ENCODE assay signal across 9 mouse cellular contexts in genomic region chr1:90842789-90843587, GRCm38 (mm10). TPM values are rescaled to one million over a fixed set of nuclear protein-coding genes. Genes with fewer than 3 reads are reported as not detected.
A peak's percentile ranks its signal among the peaks of the same experiment; 100 is the strongest.
DNase-seq lines count a peak whose midpoint lies in the region; ATAC-seq and TF ChIP-seq lines count a peak whose summit lies in the region.
"Had no signal": no experiment of that assay in that cellular context is flagged by ENCODE, and none has a peak within 500 bp of the region (broad histone marks: within the 10 kb centered on the region; RNA-seq: fewer than 3 reads in every experiment).

No protein-coding gene starts in this region.

- TF ChIP-seq CTCF in layer of hippocampus, adult 2 months (conservative IDR thresholded peaks at IDR 0.05), result no peak

- H3K27me3 ChIP-seq in heart, embryonic 11.5 days (ENCODE audit: control insufficient read depth, insufficient read depth, low read length), result 0 out of 2 replicates have a peak, but pooled peaks cover 5% of the 10 kb centered on the region
- H3K27me3 ChIP-seq in liver, embryonic 11.5 days (replicated peaks; ENCODE audit: control insufficient read depth, insufficient read depth, low read length), result no peaks in the 10 kb centered on the region

- H3K4me3 ChIP-seq in heart, embryonic 11.5 days (ENCODE audit: low read depth, low read length), result no peak overlapping the region
- peak overlapping the region; percentile 0; the same call in 1 of the 2 replicates for H3K4me3 ChIP-seq in liver, embryonic 11.5 days (ENCODE audit: low read depth, low read length)
- H3K4me3 ChIP-seq in layer of hippocampus, adult 2 months, result no peak overlapping the region

- no peak overlapping the region for H3K27ac ChIP-seq in heart, embryonic 11.5 days (ENCODE audit: low read depth, low read length)
- H3K27ac ChIP-seq in liver, embryonic 11.5 days (ENCODE audit: low read depth, low read length), result no peak overlapping the region
- H3K27ac ChIP-seq in layer of hippocampus, adult 2 months, result no peak overlapping the region

- no peaks in the 10 kb centered on the region for H3K9me3 ChIP-seq in heart, embryonic 11.5 days (replicated peaks; ENCODE audit: control insufficient read depth, low read length)
- H3K9me3 ChIP-seq in liver, embryonic 11.5 days (ENCODE audit: control insufficient read depth, low read length), result no peaks in the 10 kb centered on the region

- no peak overlapping the region for H3K9ac ChIP-seq in heart, embryonic 11.5 days (ENCODE audit: low read depth, low read length)
- H3K9ac ChIP-seq in liver, embryonic 11.5 days (ENCODE audit: low read depth, low read length), result no peak overlapping the region

- WGBS in heart, embryonic 11.5 days (ENCODE audit: insufficient replicate concordance), result 71% methylated on average over 9 of the region's 9 CpGs
- WGBS in liver, embryonic 11.5 days, result 74% methylated on average over 9 of the region's 9 CpGs

- H3K4me2 ChIP-seq in heart, embryonic 11.5 days, result peak overlapping the region; percentile 27
- peak overlapping the region; percentile 27 for H3K4me2 ChIP-seq in liver, embryonic 11.5 days

- no peaks in the 10 kb centered on the region for H3K36me3 ChIP-seq in heart, embryonic 11.5 days (ENCODE audit: control insufficient read depth, insufficient read depth, low read length)
- H3K36me3 ChIP-seq in liver, embryonic 11.5 days (ENCODE audit: control insufficient read depth, insufficient read depth, low read length), result no peaks in the 10 kb centered on the region

- DNase-seq in urinary bladder, postnatal 25 days (ENCODE audit: low spot score), result peak; percentile 14
- DNase-seq in urinary bladder, postnatal 4 days (ENCODE audit: low spot score in 2 of 2), result no peak
- DNase-seq in liver, embryonic 11.5 days (ENCODE audit: low spot score), result no peak
- DNase-seq in layer of hippocampus, adult 2 months (ENCODE audit: low spot score in 2 of 2), result no peak
- DNase-seq in left cerebral cortex, adult 9 months (ENCODE audit: low spot score in 2 of 2), result no peak

- peaks cover 9% of the 10 kb centered on the region; the same call in 1 of the 2 replicates for H3K4me1 ChIP-seq in heart, embryonic 11.5 days (ENCODE audit: control insufficient read depth, insufficient read depth, low read length)
- no peaks in the 10 kb centered on the region for H3K4me1 ChIP-seq in liver, embryonic 11.5 days (replicated peaks; ENCODE audit: control insufficient read depth, insufficient read depth, low read length)

- no peak for ATAC-seq in heart, embryonic 11.5 days (replicated peaks; ENCODE audit: insufficient number of reproducible peaks, low FRiP score, low TSS enrichment)
- no peak for ATAC-seq in liver, embryonic 11.5 days (replicated peaks; ENCODE audit: low FRiP score)
- ATAC-seq in activated CD4-positive, CD25-positive, alpha-beta regulatory T cell, adult 4 months, result no peak
- ATAC-seq: inflammation-experienced regulatory T-cells, adult 6 months had no signal

RNA-seq across cellular contexts. Expression of gene Col6a3, which starts 0.8 kb away (rescaled TPM):
- polyA plus RNA-seq in heart, embryonic 11.5 days (2014; fragmentation: Nextera tagmentation; extraction: Ambion mirVana), result 5.3 and 6.8 TPM in 2 replicates
- polyA plus RNA-seq in liver, embryonic 11.5 days (2014; fragmentation: Nextera tagmentation; extraction: Ambion mirVana), result 13.1 and 13.7 TPM in 2 replicates
- not detected for polyA plus RNA-seq in activated CD4-positive, CD25-positive, alpha-beta regulatory T cell, adult 4 months (2017; shearing (Covaris generic))
- total RNA-seq in layer of hippocampus, adult 2 months (2021), result 1 to 10 TPM; 3.4 to 4.0 TPM
- total RNA-seq: monocyte, adult 5-6 weeks had no signal
